Mouse (Mus musculus) bone marrow, adult 2 months (tissue): ENCODE results near the gene Rnasel.

Source experiments
- CTCF ChIP-seq: fragments of 200-500 bp; IDR thresholded peaks from 2 replicates; pipeline ENCODE4 v1.5.1; 2011; ENCODE audit warnings: low read length, control low read depth; ENCODE audit not compliant: control insufficient read depth, insufficient read depth
- POLR2A ChIP-seq: fragments of 200-500 bp; IDR thresholded peaks from 2 replicates; pipeline ENCODE4 v1.6.1; 2011; ENCODE audit warnings: low read depth, mild to moderate bottlenecking, control low read depth, low read length, borderline replicate concordance; ENCODE audit not compliant: control insufficient read depth

DNA sequence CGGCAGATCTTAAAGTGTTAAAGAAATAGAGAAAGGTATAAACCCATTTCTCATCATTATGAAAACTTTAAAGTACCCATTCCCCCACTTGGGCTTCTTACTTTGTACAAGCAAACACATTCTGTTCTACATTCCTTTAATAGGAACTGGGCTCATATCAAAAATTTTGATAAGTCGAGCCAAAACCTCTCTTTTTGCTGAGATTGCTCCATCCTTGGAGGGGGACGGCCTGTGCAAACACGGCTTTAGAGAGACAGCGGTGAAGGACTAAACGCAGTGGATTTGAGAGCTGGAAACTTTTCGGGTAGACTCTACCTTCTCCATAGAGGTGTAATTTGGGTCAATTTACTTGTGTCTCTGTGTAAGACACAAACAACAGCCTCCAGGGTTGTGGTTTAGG, 53.5 kb downstream of the Rnasel start:
- TF ChIP-seq CTCF: no peak
- no peak for TF ChIP-seq POLR2A
